Mouse (Mus musculus) cerebellum, adult 9-11 months (tissue): ENCODE results near the gene A230050P20Rik.

Experiments
- DNase-seq: peaks from one replicate; pipeline ENCODE4 v3.0.0; 2022

A230050P20Rik gene

DNA sequence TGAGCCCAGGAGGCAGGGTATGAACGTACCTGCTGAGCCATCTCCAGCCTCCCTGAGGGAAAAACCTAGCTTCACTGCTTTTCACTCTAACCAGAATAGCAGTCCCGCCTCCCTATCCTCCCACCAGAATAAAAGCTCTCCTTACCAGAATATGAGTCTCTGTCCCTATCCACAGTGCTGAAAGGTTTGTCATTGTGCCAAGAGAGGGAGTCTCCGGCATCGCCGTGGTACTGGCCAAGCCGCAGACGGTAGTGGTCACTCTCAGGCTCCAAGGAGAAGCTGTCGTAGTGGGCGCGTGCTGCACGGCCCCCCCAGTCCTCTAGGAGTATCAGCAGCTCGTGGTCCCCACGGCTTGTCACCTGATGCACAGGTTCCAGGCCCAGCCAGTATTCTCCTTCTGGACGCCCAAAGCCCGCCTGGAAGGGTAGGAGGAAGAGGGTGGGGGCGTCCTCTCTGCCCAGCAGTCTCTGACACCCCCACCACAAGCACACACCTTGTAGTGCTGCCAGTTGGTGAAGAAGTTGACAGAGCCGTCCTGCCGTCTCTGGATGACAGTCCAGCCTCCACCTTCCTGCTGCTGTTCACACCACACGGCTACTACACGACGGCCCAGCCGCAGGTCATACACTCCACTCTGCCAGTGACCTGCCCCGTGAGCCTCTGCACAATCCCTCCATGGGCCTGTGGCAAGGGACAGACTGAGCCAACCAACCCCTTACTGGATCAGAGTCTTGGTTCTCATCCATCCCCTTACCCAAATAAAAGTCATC lies 6.8 kb downstream of the A230050P20Rik start:
- DNase-seq, result peak; percentile 67

DNA sequence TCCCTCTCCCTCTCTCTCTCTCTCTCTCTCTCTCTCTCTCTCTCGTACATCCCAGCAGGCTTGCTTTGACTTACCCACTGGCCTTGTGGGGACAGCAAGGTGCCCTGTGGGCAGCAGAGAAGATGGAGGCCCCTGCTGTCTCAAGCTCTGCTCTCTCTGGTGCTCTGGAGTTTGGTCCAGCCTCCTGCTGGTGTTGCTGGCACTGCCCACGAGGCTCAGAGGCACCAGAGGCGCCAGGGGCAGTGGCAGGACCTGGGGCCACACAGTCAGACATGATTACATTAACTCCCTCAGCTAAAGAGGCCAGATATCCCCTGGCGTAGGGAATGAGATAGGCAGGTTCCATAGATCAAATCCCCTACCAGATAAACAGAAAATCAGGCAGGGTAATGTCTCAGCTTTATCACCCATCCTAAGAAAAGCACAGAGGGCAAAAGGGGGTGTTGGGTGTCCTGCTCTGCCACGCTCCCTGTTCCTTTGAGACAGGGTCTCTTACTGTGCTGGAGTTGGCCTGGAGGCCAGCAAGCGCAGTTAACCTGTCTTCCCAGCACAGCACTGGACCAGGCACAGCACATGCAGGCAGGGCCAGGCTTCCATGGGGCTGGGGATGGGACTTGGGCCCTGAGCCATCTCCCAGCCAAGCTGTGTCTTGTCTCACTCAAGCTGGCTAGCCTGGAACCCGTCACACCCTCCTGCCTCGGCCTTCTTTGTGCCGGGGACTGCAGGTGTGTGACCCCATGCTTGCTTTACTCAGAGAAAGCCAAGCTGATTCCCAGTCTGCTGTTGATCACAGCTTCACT lies 8.1 kb downstream of the A230050P20Rik start:
- DNase-seq, result peak; percentile 67

DNA sequence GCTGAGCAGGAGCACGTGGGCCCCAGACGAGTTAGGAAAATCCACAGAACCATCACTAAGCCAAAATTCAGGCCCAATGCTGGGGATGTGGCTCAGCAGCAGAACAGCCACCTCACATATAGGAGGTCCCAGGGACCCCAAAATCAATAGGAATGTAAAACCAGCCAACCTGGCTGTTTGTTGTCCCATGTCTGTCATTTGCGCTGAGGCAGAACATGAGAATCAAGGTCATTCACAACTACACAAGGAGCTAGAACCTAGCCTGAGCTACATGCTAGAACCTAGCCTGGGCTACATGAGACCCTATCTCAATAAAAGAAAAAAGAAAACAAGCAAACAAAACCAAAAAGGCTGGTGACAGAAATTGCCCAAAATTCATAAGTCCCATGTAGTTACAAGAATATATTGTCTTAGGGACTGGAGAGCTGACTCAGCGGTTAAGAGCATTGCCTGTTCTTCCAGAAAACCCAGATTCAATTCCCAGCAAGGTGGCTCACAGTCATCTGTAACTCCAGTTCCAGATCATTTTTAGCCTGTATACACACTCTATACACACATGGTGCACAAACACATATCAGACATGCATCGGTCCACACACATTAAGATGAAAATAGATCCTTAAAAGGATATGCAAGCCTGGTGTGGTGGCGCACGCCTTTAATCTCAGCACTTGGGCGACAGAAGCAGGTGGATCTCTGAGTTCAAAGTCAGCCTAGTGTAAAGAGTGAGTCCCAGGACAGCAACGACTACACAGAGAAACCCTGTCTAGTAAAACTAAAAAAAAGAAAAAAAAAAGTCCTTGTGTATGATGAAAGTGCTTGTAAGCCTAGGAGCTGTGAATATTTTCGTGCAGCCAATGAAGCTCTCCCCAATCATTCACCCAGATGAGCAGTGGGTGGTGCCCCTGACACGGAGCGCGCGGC lies 8.9 kb downstream of the A230050P20Rik start:
- DNase-seq, result no peak

DNA sequence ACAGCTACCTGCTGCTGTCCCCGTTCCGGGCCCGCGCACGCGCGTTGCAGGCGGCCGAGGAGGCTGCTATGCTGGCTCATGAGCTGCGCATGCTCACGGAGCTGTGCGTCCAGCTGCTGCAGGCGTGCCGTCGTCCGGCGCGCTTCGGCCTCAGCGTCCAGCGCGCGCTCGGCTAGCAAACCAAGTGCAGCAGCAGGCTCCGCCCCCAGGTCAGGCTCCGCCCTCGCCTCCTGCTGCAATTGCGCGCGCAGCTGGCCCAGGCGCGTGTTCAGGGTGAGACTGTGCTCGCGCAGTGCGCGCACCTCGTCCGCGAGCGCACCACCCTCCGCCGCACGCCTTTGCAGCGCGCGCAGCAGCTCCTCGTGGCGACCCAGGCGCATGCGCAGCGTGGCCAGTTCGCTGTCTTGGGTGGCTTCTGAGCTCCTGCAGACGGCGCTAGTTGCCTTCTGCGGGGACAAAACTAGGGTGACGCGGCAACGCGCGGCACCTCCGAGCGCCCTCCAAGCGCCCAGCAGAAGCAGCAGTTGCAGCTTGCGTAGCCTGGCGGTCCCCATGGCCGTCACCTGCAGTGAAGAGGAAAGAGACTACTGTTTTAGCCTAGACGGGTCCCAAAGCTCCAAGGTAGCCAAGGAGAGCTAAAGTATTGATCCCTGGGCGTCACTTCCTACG lies 9.7 kb downstream of the A230050P20Rik start:
- peak; percentile 100 for DNase-seq

DNA sequence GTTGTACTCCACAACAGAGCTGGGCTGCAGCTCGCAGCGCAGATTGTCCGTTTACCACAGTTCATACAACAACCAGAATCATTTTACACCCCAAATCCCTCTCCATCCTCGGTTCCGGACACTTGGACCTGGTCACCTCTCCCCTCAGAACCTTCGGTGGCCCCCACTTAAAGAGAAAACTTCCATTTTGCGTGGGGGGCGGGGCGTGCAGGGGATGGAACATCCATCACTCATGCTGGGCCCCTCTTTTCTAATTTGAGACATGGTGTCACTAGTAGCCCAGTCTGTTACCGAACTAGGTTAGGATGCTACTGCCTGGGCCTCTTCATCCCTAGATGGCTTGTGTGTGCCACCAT lies 10.2 kb downstream of the A230050P20Rik start:
- no peak for DNase-seq

DNA sequence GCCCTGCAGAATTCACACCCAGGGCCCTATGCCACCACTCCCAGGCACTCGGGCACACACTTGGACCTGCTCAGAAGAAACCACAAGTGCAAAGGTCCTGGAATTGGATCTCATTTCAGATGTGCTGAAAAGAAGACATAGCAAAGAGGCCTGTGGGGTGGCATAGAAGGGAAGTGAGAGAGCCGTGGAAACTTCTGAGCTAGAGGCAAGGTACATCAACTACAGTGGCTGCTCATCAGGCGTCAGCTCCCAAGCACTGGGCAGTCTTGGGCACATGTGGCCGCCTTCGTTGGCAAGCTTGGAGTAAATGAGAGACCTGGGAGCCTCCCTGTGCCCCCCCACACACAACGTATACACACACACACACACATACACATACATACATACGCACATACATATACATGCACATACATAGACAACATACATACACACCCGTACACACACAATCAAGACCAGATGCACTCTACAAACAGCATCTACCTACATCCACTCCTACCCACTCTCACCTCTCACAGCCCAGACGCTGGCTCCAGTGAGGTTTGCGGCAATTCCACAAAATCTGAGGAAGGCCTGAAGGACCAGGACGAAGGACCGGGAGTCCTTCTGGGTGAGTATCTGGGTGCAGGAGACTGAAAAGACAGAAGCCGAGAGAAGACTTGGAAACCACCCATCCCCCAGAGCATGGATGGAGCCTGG lies 10.8 kb downstream of the A230050P20Rik start, which contains the start of gene Angptl6:
Angptl6 (minus strand) TSS at position 631 of the 696 bp plus-strand sequence.
- peak; percentile 69 for DNase-seq

DNA sequence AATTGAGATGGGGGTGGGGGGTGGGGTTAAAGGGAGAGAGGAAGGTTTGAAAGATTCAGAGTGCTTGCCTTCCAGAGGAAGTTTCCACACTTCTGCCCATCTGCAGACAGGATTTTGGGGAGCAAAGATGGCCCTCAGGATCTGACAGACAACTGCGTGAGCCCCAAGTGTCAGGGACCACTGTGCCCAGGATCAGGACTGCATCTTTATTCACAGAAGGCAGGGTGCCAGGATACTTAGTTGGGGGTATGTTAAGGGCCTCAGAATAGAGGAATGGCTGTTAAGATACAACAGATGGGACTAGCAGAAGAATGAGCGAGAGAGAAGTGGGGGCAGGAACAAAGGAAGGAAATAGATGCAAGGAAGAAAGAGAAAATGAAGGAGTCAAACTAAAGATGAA lies 18.1 kb downstream of the A230050P20Rik start:
- DNase-seq, result peak; percentile 51

DNA sequence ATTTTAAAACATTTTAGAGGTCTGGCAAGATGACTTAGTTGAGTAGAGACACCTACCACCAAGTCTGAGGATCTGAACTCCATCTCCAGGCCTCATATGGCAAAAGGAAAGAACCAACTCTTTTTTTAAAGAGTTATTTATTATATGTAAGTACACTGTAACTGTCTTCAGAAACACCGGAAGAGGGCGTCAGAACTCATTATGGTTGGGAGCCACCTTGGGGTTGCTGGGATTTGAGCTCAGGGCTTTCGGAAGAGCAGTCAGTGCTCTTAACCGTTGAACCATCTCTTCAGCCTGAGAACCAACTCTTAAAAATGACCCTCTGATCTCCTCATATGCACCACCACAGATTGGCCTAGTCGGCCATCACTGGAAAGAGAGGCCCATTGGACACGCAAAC lies 18.7 kb downstream of the A230050P20Rik start:
- DNase-seq, result no peak

DNA sequence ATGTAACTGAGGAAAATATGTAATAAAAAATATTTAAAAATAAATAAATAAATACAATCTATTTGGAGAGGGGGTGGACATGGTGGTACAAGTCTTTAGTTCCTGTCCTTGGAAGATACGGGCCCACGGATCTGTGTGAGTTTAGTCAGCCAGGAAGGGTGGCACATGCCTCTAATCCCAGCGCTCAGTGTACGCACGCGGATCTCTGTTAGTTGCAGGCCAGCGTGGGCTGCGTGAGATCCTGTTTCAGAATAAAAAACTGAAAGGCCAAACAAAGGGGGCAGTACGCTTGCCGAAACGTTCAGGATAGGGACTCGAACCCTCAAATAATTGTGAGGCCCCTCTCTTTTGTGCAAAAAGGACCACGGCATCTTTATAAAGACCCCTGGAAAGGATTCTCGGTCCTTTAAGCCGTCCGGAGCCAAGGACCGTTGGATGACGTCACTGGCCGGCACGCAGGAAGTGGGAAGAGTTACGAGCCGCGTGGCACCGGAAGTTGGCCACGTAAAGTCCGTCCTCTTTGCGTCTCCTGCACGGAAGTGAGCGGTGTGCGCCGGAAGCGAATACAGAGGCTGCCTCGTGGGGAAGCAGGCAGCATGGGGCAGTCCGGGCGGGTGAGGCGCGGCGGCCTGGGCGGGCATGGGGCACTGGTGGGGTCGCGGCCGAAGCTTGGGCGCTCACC lies 19.4 kb downstream of the A230050P20Rik start, which contains the start of gene Ppan:
Ppan (plus strand) TSS at position 472 of the 682 bp plus-strand sequence.
- DNase-seq, result peak; percentile 97

DNA sequence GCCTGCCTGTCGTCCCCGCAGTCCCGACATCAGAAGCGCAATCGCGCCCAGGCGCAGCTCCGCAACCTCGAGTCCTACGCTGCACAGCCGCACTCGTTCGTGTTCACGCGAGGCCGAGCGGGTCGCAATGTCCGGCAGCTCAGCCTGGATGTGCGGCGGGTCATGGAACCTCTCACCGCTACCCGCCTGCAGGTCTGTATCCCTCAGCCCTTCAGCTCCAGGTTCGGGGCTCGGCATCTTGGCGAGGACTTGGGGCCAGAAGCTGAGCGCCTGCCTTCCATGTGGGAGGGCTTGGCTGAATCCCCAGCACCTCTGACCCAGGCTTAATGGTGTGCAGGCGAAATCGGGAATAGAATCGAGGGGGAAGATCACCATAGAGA lies 19.9 kb downstream of the A230050P20Rik start:
- no peak for DNase-seq

DNA sequence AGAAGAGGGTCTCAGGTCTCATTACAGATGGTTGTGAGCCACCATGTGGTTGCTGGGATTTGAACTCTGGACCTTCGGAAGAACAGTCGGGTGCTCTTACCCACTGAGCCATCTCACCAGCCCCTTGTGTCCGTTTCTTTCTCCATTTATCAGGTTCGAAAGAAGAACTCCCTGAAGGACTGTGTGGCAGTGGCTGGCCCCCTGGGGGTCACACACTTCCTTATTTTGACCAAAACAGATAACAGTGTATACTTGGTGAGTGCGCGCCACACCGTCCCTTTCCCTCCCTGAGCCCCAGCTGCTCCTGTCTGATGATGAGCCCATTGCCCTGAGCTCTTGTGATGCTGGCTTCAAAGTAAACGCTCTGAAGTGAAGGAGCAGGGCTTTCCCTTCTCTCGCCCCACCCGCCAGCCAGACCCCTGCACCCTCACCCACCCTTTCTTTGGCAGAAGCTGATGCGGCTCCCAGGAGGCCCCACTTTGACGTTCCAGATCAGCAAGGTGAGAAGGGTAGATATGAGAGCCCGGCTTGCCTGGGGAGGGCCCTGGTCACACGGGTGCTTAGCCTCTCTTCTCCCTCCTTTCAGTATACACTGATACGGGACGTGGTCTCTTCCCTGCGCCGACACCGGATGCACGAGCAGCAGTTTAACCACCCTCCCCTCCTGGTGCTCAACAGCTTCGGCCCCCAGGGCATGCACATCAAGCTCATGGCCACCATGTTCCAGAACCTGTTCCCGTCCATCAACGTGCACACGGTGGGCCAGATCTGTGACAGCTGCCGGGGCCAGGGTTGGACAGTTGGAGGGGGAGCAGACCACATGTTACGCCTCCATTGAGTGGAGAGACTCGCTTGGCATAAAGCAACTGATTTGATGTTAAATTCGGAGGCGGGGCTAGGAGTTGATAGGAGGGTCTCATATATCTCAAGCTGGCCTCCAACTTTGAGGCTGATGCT lies 21.0 kb downstream of the A230050P20Rik start:
- DNase-seq, result peak; percentile 60

DNA sequence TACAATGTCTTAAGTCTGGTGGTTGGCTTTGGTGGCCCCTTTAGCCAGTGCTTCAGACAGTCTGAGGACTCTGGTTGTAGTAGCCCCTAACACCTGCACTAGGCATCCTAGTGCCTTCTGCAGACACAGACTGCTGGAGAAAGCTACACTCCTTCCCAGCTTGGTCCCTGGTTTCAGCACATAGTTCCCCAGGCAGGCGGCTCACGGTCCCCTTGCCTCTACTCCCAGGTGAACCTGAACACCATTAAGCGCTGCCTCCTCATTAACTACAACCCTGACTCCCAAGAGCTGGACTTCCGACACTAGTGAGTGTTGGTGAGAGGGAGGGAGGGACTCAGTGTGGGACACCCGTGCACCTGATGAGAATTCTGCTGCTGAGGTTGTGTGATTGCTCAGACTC lies 22.0 kb downstream of the A230050P20Rik start:
- DNase-seq, result no peak

DNA sequence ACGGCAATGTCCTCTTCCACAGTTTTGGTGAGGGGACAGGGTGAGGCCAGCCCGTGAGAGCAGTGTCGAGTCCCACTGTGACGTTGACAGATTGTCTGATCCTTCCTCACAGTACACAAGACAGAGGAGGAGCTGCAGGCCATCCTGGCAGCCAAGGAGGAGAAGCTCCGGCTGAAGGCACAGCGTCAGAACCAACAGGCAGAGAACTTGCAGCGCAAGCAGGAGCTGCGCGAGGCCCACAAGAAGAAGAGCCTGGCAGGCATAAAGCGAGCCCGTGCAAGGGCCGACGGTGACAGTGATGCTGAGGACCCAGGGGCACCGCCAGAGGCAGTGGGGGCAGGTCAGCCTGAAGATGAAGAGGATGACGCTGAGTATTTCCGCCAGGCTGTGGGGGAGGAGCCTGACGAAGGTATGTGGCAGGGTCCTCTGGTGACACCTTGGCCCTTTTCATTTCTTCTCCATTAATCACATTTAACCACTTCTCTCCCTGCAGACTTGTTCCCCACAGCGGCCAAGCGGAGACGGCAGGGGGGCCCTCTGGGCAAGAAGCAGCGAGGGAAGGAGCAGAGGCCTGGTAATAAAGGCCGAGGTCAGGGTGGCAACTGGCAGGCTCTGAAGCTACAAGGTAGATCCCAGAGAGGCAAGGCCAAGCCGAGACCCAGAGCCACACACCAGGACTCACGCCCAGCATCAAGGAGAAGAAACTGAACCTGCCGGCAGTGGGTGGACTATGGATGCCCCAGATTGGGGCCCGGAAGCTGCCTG lies 23.1 kb downstream of the A230050P20Rik start:
- no peak for DNase-seq

DNA sequence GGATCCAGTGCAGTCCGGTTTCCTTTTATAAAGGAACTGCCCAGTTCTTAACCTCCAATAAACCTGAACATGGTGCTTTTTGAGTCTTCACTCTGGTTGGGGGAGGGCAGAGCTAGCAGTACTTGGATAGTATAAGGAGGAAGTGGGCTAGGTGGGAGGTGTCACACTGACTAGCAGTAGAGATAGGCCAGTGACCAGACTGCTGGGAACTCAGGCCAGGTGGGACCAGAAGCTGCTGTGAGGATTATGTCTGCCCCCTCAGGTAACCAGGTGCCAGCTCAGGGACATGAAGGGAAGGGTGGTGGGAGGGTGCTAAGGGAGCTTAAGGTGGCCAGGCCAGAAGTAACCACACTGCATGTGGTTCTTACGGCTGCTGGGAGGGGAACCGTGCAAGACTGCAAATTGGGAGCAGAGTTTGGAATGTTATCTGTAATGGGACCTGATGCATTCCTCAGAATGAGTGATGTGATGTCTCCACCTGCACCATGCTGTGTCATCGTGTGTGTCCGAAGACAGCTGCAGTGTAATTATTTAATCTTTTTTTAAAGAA lies 23.7 kb downstream of the A230050P20Rik start:
- peak; percentile 22 for DNase-seq

DNA sequence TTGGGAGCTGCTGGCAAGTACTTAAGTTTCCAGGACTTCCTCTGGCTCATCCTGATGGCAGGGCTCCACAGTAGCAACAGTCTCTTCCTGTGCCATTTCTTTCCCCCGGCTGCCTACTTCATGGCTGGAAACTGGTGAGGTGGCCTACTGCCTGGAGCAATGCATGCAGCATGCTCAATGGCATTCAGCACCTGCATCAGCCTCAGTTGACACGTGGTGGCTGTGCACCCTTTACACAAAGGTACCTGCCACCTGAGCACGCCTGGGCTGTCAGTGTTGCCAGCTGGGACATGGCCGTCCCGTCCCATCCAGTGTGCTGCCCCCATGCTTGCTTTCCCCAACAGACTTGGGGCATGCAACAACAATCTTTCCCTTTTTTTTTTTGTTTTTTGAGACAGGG lies 24.6 kb downstream of the A230050P20Rik start:
- no peak for DNase-seq

DNA sequence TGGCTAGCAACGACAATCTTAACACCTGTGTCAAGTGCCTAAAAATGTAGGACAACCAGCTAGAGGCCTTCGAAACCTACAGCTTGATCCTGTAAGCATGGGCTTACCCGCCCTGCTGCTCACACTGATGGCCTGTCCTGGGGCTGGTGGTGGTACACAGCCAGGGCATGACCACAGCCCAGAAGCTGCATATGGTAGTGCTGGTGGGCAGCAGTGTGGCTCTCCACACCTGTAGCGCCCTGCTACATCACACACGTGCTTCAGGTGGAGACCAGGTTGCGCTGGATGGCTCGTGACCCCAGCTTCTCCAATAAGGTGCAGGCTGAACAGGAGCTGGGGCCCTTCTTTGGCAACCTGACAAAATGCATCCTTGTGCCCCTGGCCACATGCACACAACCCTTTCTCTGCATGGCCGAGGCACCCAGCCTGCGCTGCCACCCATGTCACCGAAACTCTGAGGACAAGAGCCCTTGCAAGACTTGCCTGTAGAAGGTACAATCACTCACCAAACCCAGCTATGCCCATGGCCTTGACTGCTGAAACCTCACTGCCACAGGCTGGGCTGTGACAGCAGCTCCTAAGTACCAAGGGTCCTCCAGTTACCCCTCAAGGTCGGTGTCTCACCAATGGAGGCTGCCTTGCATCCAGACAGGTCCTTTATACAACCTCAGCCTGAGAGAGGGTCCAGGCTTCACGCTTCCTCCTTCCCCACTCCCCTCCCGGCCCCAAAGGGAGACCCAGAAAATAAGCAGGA lies 25.3 kb downstream of the A230050P20Rik start:
- DNase-seq, result no peak

DNA sequence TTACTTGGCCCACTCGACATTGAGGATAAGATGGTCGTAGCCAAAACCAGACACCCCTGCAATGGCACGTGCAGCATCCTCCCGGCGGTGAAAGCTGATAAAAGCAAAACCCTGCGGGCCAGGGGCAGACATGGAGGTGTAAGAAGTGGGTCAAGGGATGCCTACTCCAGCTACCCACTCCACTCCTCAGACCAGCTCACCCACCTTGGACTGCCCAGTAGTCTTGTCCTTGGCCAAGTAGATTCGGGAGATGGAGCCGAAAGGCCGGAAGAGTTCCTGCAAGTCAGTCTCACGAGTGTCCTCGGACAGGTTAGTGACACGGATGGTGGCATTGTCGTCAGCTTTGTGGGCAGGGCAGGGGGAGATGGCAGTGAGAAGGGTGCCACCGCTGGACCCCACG lies 26.2 kb downstream of the A230050P20Rik start:
- DNase-seq, result no peak

DNA sequence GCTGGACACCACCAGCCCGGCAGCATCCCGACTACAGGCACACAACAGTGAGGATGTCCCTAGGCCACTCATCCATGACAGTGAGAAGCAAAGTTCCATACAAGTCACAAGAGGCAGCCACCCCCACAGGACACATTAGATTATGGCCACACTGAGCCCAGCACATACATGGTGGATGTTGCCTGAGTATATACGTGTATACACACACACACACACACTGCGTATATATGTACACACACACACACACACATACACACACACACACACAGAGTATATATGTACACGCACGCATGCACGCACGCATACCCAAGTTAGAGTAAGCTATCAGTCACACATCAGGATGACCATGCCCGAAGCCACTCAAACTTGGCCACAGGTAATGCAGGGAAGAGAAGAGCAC lies 26.9 kb downstream of the A230050P20Rik start:
- no peak for DNase-seq
